Mouse (Mus musculus) heart, embryonic 16.5 days (tissue): ENCODE measurements around the gene Fzr1. TPM values are rescaled to one million over a fixed set of nuclear protein-coding genes. Genes with fewer than 3 reads are reported as not detected.

Experiments
- ATAC-seq: fragments of 200-750 bp; cut with Nextera tagmentation; replicated peaks from 2 replicates; pipeline ENCODE4 v1.8.0; 2017; ENCODE audit warnings: moderate number of reproducible peaks; ENCODE audit not compliant: insufficient read depth, low FRiP score; ENCODE audit errors: extremely low read depth
- H3K27ac ChIP-seq: fragments of 300-500 bp; sonication (generic); 2 replicates; pipeline ENCODE4 v1.5.1; 2014; ENCODE audit warnings: mild to moderate bottlenecking, low read length, control low read depth, moderate library complexity
- H3K27me3 ChIP-seq: fragments of 300-500 bp; sonication (generic); 2 replicates; pipeline ENCODE4 v1.6.1; 2014; ENCODE audit warnings: low read length, mixed read lengths; ENCODE audit not compliant: control insufficient read depth, insufficient read depth
- H3K36me3 ChIP-seq: fragments of 300-500 bp; sonication (generic); 2 replicates; pipeline ENCODE4 v1.6.1; 2014; ENCODE audit not compliant: control insufficient read depth, insufficient read depth
- H3K4me1 ChIP-seq: fragments of 300-500 bp; sonication (generic); 2 replicates; pipeline ENCODE4 v1.6.1; 2014; ENCODE audit warnings: low read length, mixed read lengths; ENCODE audit not compliant: control insufficient read depth, insufficient read depth
- H3K4me2 ChIP-seq: fragments of 300-500 bp; sonication (generic); 2 replicates; pipeline ENCODE4 v1.6.1; 2014; ENCODE audit warnings: low read depth, mild to moderate bottlenecking, control low read depth, low read length
- H3K4me3 ChIP-seq: fragments of 300-500 bp; sonication (generic); 2 replicates; pipeline ENCODE4 v1.5.1; 2014; ENCODE audit warnings: mild to moderate bottlenecking, control low read depth, low read length
- H3K9ac ChIP-seq: fragments of 300-500 bp; sonication (generic); 2 replicates; pipeline ENCODE4 v1.6.1; 2014; ENCODE audit warnings: low read length, control low read depth
- H3K9me3 ChIP-seq: fragments of 300-500 bp; sonication (generic); replicated peaks from 2 replicates; pipeline ENCODE4 v1.6.1; 2016; ENCODE audit warnings: low read length; ENCODE audit not compliant: control insufficient read depth
- WGBS: fragments of 180-500 bp; shearing (Covaris S2); extraction: QIAGEN DNeasy Blood & Tissue Kit; methylation state at CpG from one replicate; pipeline ENCODE4 v1.1.7; 2014; 5-methylcytosine and 5-hydroxymethylcytosine counted together
- polyA plus RNA-seq: library from polyadenylated mRNA; unstranded; fragments of >200 nt; fragmentation: Nextera tagmentation; extraction: Ambion mirVana; gene quantifications from 2 replicates; pipeline ENCODE4 v1.2.1, GENCODE M21; 2015

Gene Fzr1
- polyA plus RNA-seq, 1 experiment from 2014 or later, result 74.6 TPM

DNA sequence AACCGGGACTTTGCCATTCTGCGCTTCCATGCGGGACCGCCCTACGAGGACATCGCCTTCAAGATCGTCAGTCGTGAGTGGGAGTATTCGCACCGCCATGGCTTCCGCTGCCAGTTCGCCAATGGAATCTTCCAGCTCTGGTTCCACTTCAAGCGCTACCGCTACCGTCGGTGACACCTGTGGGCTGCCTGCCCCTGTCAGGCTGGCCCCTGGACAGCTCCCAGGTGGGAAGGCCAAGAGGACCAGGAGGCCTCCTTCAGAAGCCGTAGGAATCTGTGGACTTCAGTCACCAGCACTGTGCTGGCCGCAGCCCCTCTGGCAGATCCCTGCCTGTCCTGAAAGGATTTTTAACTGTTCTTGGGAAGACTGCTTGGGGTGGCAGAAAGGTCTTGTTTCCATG, 52.5 kb downstream of the Fzr1 start:
- 90% methylated on average over 18 of the region's 18 CpGs for WGBS
- no peak for ATAC-seq
- no peak overlapping the region for H3K4me2 ChIP-seq
- H3K4me1 ChIP-seq, result peaks cover 45% of the 10 kb centered on the region
- no peak overlapping the region for H3K4me3 ChIP-seq
- no peak overlapping the region for H3K27ac ChIP-seq
- no peak overlapping the region for H3K9ac ChIP-seq
- H3K9me3 ChIP-seq, result no peaks in the 10 kb centered on the region
- no peaks in the 10 kb centered on the region for H3K27me3 ChIP-seq
- H3K36me3 ChIP-seq, result peaks cover 43% of the 10 kb centered on the region

DNA sequence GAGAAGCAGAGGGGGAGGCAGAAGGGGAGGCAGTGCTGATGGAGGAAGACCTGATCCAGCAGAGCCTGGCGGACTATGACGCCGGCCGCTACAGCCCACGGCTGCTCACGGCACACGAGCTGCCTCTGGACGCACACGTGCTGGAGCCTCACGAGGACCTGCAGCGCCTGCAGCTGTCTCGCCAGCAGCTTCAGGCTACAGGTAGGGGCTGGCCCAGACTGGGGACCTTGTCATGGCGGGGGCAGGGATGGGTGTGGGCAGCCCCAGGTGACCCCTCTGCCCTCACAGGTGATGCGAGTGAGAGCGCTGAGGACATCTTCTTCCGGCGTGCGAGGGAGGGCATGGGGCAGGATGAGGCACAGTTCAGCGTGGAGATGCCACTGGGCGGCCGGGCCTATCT, 53.1 kb downstream of the Fzr1 start:
- H3K9ac ChIP-seq, result no peak overlapping the region
- peaks cover 39% of the 10 kb centered on the region for H3K4me1 ChIP-seq
- H3K9me3 ChIP-seq, result no peaks in the 10 kb centered on the region
- H3K36me3 ChIP-seq, result peaks cover 43% of the 10 kb centered on the region
- H3K4me2 ChIP-seq, result no peak overlapping the region
- WGBS, result 94% methylated on average over 21 of the region's 21 CpGs
- ATAC-seq, result no peak
- H3K27ac ChIP-seq, result no peak overlapping the region
- H3K4me3 ChIP-seq, result no peak overlapping the region
- H3K27me3 ChIP-seq, result no peaks in the 10 kb centered on the region

GRCm38 (mm10) chr10:81323791-81324530, 54.4 kb downstream of the Fzr1 start:
- Histone ChIP-seq H3K9me3 (no peaks in the 10 kb centered on the region), H3K27me3 (no peaks in the 10 kb centered on the region), H3K36me3 (peaks cover 43% of the 10 kb centered on the region), H3K4me3 (no peak overlapping the region), H3K4me2 (no peak overlapping the region), H3K9ac (no peak overlapping the region), H3K4me1 (peaks cover 35% of the 10 kb centered on the region), H3K27ac (no peak overlapping the region)
- ATAC-seq, result no peak
- 92% methylated on average over 18 of the region's 18 CpGs for WGBS

DNA sequence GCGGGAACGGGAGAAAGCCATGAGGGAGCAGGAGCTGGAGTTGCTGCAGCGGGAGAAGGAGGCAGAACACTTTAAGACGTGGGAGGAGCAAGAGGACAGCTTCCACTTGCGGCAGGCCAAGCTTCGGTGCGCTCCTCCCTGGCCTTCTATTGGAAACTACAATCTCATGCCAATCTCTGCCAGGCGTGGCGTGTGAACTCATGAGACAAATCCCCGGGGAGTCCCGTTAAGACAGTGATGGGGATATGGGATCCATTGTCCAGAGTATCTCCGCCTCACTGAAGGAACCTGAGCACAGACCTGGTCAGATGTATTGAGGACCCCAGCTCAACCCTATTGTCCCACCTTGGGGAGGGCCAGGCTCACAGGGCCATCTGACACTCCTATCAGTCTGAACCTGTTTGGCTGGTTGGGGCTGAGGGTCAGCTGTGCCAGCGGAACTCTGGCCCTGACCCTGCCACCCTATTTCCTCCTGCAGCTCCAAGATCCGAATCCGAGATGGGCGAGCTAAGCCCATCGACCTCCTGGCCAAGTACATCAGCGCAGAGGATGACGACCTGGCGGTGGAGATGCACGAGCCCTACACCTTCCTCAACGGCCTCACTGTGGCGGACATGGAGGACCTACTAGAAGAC, 55.1 kb downstream of the Fzr1 start:
- peaks cover 28% of the 10 kb centered on the region for H3K4me1 ChIP-seq
- ATAC-seq, result no peak
- peaks cover 43% of the 10 kb centered on the region for H3K36me3 ChIP-seq

DNA sequence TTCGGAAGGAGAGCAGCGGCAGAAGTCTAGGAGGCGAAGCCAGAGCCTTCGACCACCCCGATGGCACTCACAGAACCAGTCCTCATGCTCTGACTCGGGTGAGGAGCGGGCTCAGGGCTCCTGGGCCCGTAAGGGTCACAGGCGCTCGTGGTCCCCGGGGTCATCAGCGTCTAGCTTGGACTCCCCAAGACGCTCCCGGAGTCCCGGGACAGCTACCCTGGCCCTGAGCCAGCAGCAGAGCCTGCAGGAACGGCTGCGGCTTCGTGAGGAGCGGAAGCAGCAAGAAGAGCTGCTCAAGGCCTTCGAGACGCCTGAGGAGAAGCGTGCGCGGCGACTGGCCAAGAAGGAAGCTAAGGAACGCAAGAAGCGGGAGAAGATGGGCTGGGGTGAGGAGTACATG, 55.9 kb downstream of the Fzr1 start:
- Histone ChIP-seq H3K4me2 (no peak overlapping the region), H3K9me3 (no peaks in the 10 kb centered on the region), H3K36me3 (peaks cover 43% of the 10 kb centered on the region), H3K27ac (no peak overlapping the region), H3K9ac (no peak overlapping the region), H3K4me3 (no peak overlapping the region), H3K4me1 (peaks cover 23% of the 10 kb centered on the region), H3K27me3 (no peaks in the 10 kb centered on the region)
- no peak for ATAC-seq
- WGBS, result 93% methylated on average over 27 of the region's 27 CpGs

More for the DNA sequence above, 55.1 kb downstream of the Fzr1 start:
- no peaks in the 10 kb centered on the region for H3K27me3 ChIP-seq
- H3K4me2 ChIP-seq, result no peak overlapping the region
- no peak overlapping the region for H3K27ac ChIP-seq
- WGBS, result 91% methylated on average over 23 of the region's 23 CpGs
- no peak overlapping the region for H3K9ac ChIP-seq
- no peaks in the 10 kb centered on the region for H3K9me3 ChIP-seq
- no peak overlapping the region for H3K4me3 ChIP-seq

DNA sequence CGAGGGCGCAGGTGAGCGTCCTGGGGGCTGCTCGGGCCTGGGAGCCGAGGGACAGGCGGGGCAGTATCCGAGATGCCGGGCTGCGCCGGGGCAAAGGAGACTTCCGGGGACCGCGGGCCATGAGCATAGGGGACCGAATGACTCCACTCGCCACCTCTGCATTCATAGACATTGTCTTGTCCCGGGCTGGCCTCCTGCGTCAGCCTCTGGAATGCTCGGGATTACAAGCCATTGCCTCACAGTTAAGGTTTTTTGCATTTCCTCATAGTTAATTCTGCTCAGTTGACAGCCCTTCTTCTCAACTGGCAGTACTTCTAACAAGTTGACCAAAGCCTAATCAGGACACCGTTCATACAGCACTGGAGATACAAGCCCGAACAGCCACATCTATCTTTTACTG, 56.9 kb downstream of the Fzr1 start:
- Histone ChIP-seq H3K36me3 (peaks cover 37% of the 10 kb centered on the region), H3K4me2 (peak overlapping the region; percentile 91), H3K9ac (peak overlapping the region; percentile 94), H3K4me1 (peaks cover 26% of the 10 kb centered on the region), H3K9me3 (no peaks in the 10 kb centered on the region), H3K27ac (peak overlapping the region; percentile 93), H3K4me3 (peak overlapping the region; percentile 90), H3K27me3 (no peaks in the 10 kb centered on the region)
- 2% methylated on average over 20 of the region's 20 CpGs for WGBS
- no peak for ATAC-seq

GRCm38 (mm10) chr10:81320550-81321347, 57.6 kb downstream of the Fzr1 start, which contains the start of gene Cactin:
Cactin (plus strand) TSS chr10:81321103.
- H3K36me3 ChIP-seq, result peaks cover 32% of the 10 kb centered on the region
- peaks cover 24% of the 10 kb centered on the region for H3K4me1 ChIP-seq

DNA sequence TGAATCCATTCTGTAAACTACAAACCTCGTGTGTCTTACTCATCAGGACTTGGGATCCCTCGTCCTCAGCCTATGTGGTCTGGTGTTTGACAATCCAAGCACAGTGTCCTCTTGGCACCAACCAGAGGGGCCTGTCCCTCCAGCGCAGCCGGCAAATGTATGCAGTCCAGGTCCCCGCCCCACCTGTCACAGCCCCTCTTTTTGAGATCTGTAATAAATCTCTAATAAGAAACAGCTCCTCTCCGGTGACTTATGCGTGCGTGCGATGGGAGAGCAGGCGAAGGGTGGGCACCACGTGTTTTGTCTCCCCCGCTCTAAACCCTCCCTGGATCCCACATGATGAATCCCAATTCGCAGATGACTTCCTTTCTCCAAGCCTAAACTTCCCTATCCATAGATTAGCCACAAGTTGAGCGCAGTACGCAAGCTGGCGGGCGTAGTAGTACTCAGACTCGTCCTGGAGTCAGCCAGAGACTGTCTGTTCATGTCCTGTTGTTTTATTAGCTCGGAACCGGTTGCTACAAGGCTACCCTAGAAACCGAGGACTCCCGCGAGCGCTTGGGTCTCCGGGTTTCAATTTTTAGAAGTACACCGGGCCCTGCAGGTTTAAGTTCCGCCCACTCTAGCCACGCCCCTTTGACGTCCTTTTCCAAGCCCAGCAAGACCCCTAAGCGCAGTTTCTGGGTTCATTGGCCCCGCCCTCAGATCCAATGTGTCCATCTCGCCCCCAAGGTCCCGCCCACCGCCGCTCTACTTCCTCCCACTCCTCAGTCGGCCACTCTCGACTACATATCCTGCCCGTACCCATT, 58.4 kb downstream of the Fzr1 start:
- ATAC-seq, result no peak
- no peaks in the 10 kb centered on the region for H3K9me3 ChIP-seq
- peak overlapping the region; percentile 63 for H3K4me3 ChIP-seq
- 1% methylated on average over 38 of the region's 38 CpGs for WGBS
- H3K9ac ChIP-seq, result peak overlapping the region; percentile 76
- H3K4me1 ChIP-seq, result peaks cover 24% of the 10 kb centered on the region
- H3K4me2 ChIP-seq, result peak overlapping the region; percentile 76
- peak overlapping the region; percentile 92 for H3K27ac ChIP-seq
- H3K36me3 ChIP-seq, result peaks cover 32% of the 10 kb centered on the region
- no peaks in the 10 kb centered on the region for H3K27me3 ChIP-seq

More at GRCm38 (mm10) chr10:81320550-81321347, 57.6 kb downstream of the Fzr1 start, which contains the start of gene Cactin:
- ATAC-seq, result peak; percentile 93
- Histone ChIP-seq H3K27me3 (no peaks in the 10 kb centered on the region), H3K9me3 (no peaks in the 10 kb centered on the region), H3K9ac (peak within 1 kb of the TSS; percentile 94), H3K4me2 (peak within 1 kb of the TSS; percentile 91), H3K4me3 (peak within 1 kb of the TSS; percentile 90), H3K27ac (peak within 1 kb of the TSS; percentile 93)
- under 1% methylated on average over 68 of the region's 68 CpGs for WGBS
